8 mouse cellular contexts compared by ENCODE assay signal in genomic region chr2:75603175-75603871, GRCm38 (mm10). TPM values are rescaled to one million over a fixed set of nuclear protein-coding genes. Genes with fewer than 3 reads are reported as not detected.
DNase-seq lines count a peak whose midpoint lies in the region; ATAC-seq lines count a peak whose summit lies in the region.

No protein-coding gene starts in this region.

- ATAC-seq in heart, embryonic 13.5 days (ENCODE audit: extremely low read depth, insufficient number of reproducible peaks, low FRiP score, low TSS enrichment): no peak
- peak; percentile 30; the same call in 1 of the 2 replicates for ATAC-seq in lung, embryonic 15.5 days (ENCODE audit: borderline replicate concordance, extremely low read depth, low FRiP score, low TSS enrichment)
- ATAC-seq in neural tube, embryonic 15.5 days (ENCODE audit: low FRiP score): peak; percentile 83
- ATAC-seq in granulocyte monocyte progenitor cell, adult 5-6 weeks (replicated peaks; ENCODE audit: poor library complexity, severe bottlenecking): no peak

- H3K4me3 ChIP-seq in heart, embryonic 13.5 days: peak overlapping the region; percentile 52
- H3K4me3 ChIP-seq in lung, embryonic 15.5 days: peak overlapping the region; percentile 39
- peak overlapping the region; percentile 24 for H3K4me3 ChIP-seq in neural tube, embryonic 15.5 days (replicated peaks)

- 0 out of 2 replicates have a peak, but pooled peaks cover 3% of the 10 kb centered on the region for H3K27me3 ChIP-seq in heart, embryonic 13.5 days (replicated peaks)
- no peaks in the 10 kb centered on the region for H3K27me3 ChIP-seq in lung, embryonic 15.5 days
- H3K27me3 ChIP-seq in neural tube, embryonic 15.5 days (replicated peaks): no peaks in the 10 kb centered on the region

- no peaks in the 10 kb centered on the region for H3K9me3 ChIP-seq in heart, embryonic 13.5 days
- no peaks in the 10 kb centered on the region for H3K9me3 ChIP-seq in lung, embryonic 15.5 days
- no peaks in the 10 kb centered on the region for H3K9me3 ChIP-seq in neural tube, embryonic 15.5 days (replicated peaks)

- peak; percentile 60 for DNase-seq in urinary bladder, postnatal 14 days (ENCODE audit: low spot score)
- DNase-seq in urinary bladder, postnatal 10 days (ENCODE audit: low spot score): no peak
- DNase-seq in cerebellum, postnatal 10 days: peak; percentile 86 to 92
- peak; percentile 74 to 81 for DNase-seq in kidney, postnatal 4 days

- H3K9ac ChIP-seq in heart, embryonic 13.5 days: peak overlapping the region; percentile 78
- peak overlapping the region; percentile 34 for H3K9ac ChIP-seq in lung, embryonic 15.5 days
- H3K9ac ChIP-seq in neural tube, embryonic 15.5 days (replicated peaks): 0 out of 2 replicates have a peak overlapping the region, but pooled peaks have one; percentile 29

- 15% methylated on average over 25 of the region's 26 CpGs for WGBS in heart, embryonic 13.5 days
- WGBS in lung, embryonic 15.5 days: 17% methylated on average over 26 of the region's 26 CpGs
- WGBS in neural tube, embryonic 15.5 days: 6% methylated on average over 26 of the region's 26 CpGs

- no peak overlapping the region for H3K27ac ChIP-seq in heart, embryonic 13.5 days (replicated peaks)
- no peak overlapping the region for H3K27ac ChIP-seq in lung, embryonic 15.5 days
- H3K27ac ChIP-seq in neural tube, embryonic 15.5 days (replicated peaks): peak overlapping the region; percentile 38; the same call in 1 of the 2 replicates

- H3K36me3 ChIP-seq in heart, embryonic 13.5 days: no peaks in the 10 kb centered on the region
- H3K36me3 ChIP-seq in lung, embryonic 15.5 days: no peaks in the 10 kb centered on the region
- no peaks in the 10 kb centered on the region for H3K36me3 ChIP-seq in neural tube, embryonic 15.5 days

- H3K4me2 ChIP-seq in heart, embryonic 13.5 days: peak overlapping the region; percentile 71
- H3K4me2 ChIP-seq in lung, embryonic 15.5 days: peak overlapping the region; percentile 63
- peak overlapping the region; percentile 49 for H3K4me2 ChIP-seq in neural tube, embryonic 15.5 days

- no peaks in the 10 kb centered on the region for H3K4me1 ChIP-seq in heart, embryonic 13.5 days
- peaks cover 14% of the 10 kb centered on the region; the same call in 1 of the 2 replicates for H3K4me1 ChIP-seq in lung, embryonic 15.5 days
- H3K4me1 ChIP-seq in neural tube, embryonic 15.5 days: peaks cover 15% of the 10 kb centered on the region

RNA-seq across cellular contexts. Expression of gene Hnrnpa3, which starts 55.7 kb away (rescaled TPM):
- polyA plus RNA-seq in heart, embryonic 13.5 days (2015; fragmentation: Nextera tagmentation; extraction: Ambion mirVana): 188 and 192 TPM in 2 replicates
- 378 and 410 TPM in 2 replicates for polyA plus RNA-seq in lung, embryonic 15.5 days (2015; fragmentation: Nextera tagmentation; extraction: Ambion mirVana)
- 171 and 210 TPM in 2 replicates for polyA plus RNA-seq in neural tube, embryonic 15.5 days (2015; fragmentation: Nextera tagmentation; extraction: Ambion mirVana)
- total RNA-seq in granulocyte monocyte progenitor cell, adult 5-6 weeks (2014; fragmentation: Nextera tagmentation): 734 and 909 TPM in 2 replicates
- total RNA-seq in granulocyte monocyte progenitor cell, adult 5-6 weeks (2017): 363 and 370 TPM in 2 replicates

Comparison
In these comparisons a context has a peak if more than half of its experiments do, and no peak if none do; other contexts are left out.
1. ATAC-seq: peak in lung, embryonic 15.5 days (single experiment) and neural tube, embryonic 15.5 days (single experiment); none in heart, embryonic 13.5 days (single experiment) and granulocyte monocyte progenitor cell, adult 5-6 weeks (single experiment).
2. Peak in every context shown above with its lines, with median percentiles within 50 percentile points of each other: H3K4me2 ChIP-seq, H3K4me3 ChIP-seq and H3K9ac ChIP-seq.